Mouse (Mus musculus) hindbrain, embryonic 12.5 days (tissue): ENCODE results near the gene Runx3. TPM values are rescaled to one million over a fixed set of nuclear protein-coding genes. Genes with fewer than 3 reads are reported as not detected.
A peak's percentile ranks its signal among the peaks of the same experiment; 100 is the strongest.

Experiments
- ATAC-seq: fragments of 200-750 bp; cut with Nextera tagmentation; 2 replicates; pipeline ENCODE4 v1.8.0; 2017; ENCODE audit warnings: moderate TSS enrichment; ENCODE audit not compliant: low FRiP score
- H3K27ac ChIP-seq: fragments of 300-500 bp; sonication (generic); 2 replicates; pipeline ENCODE4 v1.5.1; 2016; ENCODE audit warnings: mild to moderate bottlenecking
- H3K27me3 ChIP-seq: fragments of 300-500 bp; sonication (generic); 2 replicates; pipeline ENCODE4 v1.6.1; 2016; ENCODE audit warnings: mild to moderate bottlenecking
- H3K36me3 ChIP-seq: fragments of 300-500 bp; sonication (generic); 2 replicates; pipeline ENCODE4 v1.6.1; 2016; ENCODE audit warnings: mild to moderate bottlenecking
- H3K4me1 ChIP-seq: fragments of 300-500 bp; sonication (generic); 2 replicates; pipeline ENCODE4 v1.6.1; 2016
- H3K4me2 ChIP-seq: fragments of 300-500 bp; sonication (generic); replicated peaks from 2 replicates; pipeline ENCODE4 v1.6.1; 2016; ENCODE audit warnings: mild to moderate bottlenecking
- H3K4me3 ChIP-seq: fragments of 300-500 bp; sonication (generic); 2 replicates; pipeline ENCODE4 v1.5.1; 2016; ENCODE audit warnings: mild to moderate bottlenecking
- H3K9ac ChIP-seq: fragments of 300-500 bp; sonication (generic); 2 replicates; pipeline ENCODE4 v1.6.1; 2016; ENCODE audit warnings: mild to moderate bottlenecking, moderate library complexity
- H3K9me3 ChIP-seq: fragments of 300-500 bp; sonication (generic); replicated peaks from 2 replicates; pipeline ENCODE4 v1.6.1; 2016; ENCODE audit warnings: mild to moderate bottlenecking
- WGBS: fragments of 180-500 bp; shearing (Covaris S2); methylation state at CpG from one replicate; pipeline ENCODE4 v1.1.7; 2016; 5-methylcytosine and 5-hydroxymethylcytosine counted together
- polyA plus RNA-seq: library from polyadenylated mRNA; unstranded; fragments of >200 nt; fragmentation: Nextera tagmentation; extraction: Ambion mirVana; gene quantifications from 2 replicates; pipeline ENCODE4 v1.2.1, GENCODE M21; 2016

Gene Runx3
- 0.19 and 0.29 TPM in 2 replicates for polyA plus RNA-seq

GRCm38 (mm10) chr4:135120342-135121100 lies at the start of gene Runx3:
Gene Runx3, plus strand, starts transcription at chr4:135120652.
- Histone ChIP-seq H3K27ac (no peak within 1 kb of the TSS), H3K36me3 (no peaks in the 10 kb centered on the region), H3K4me2 (no peak within 1 kb of the TSS), H3K4me1 (no peaks in the 10 kb centered on the region), H3K9me3 (no peaks in the 10 kb centered on the region), H3K9ac (no peak within 1 kb of the TSS), H3K27me3 (no peaks in the 10 kb centered on the region), H3K4me3 (no peak within 1 kb of the TSS)
- WGBS: 80% methylated on average over 18 of the region's 18 CpGs
- ATAC-seq: no peak

DNA sequence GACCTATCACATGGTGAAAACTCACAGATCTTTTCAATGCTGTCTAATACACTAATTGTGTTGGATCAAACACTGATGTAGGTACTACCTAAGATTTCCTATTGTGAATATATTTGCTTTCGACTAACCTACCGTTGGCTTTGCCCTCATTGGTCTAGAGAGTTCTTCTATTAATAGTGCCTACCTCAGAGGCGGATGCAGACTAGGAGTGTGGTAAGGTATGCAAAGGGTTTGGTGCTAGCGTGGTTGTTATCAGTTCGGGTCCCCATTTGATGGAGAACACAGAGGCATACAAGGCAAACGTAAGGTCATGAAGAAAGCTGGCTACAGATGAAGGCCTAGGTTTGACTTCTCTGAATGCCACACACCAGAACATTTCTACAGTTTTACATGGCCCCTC lies 47.8 kb upstream of the Runx3 start:
- Histone ChIP-seq H3K27ac (no peak overlapping the region), H3K27me3 (no peaks in the 10 kb centered on the region), H3K9me3 (no peaks in the 10 kb centered on the region), H3K4me2 (no peak overlapping the region), H3K4me1 (no peaks in the 10 kb centered on the region), H3K4me3 (no peak overlapping the region), H3K9ac (no peak overlapping the region), H3K36me3 (no peaks in the 10 kb centered on the region)
- no peak for ATAC-seq
- 94% methylated on average over 6 of the region's 6 CpGs for WGBS

GRCm38 (mm10) chr4:135073523-135073922 lies 46.9 kb upstream of the Runx3 start:
- Histone ChIP-seq H3K27ac (no peak overlapping the region), H3K27me3 (no peaks in the 10 kb centered on the region), H3K9me3 (no peaks in the 10 kb centered on the region), H3K4me3 (no peak overlapping the region), H3K9ac (no peak overlapping the region), H3K36me3 (no peaks in the 10 kb centered on the region), H3K4me2 (no peak overlapping the region), H3K4me1 (no peaks in the 10 kb centered on the region)
- 69% methylated on average over 10 of the region's 10 CpGs for WGBS
- ATAC-seq: no peak

- no peaks in the 10 kb centered on the region for H3K36me3 ChIP-seq
- H3K4me1 ChIP-seq: no peaks in the 10 kb centered on the region
- H3K27ac ChIP-seq: no peak overlapping the region
- H3K4me3 ChIP-seq: no peak overlapping the region
- H3K9ac ChIP-seq: no peak overlapping the region
- H3K9me3 ChIP-seq: no peaks in the 10 kb centered on the region
- H3K4me2 ChIP-seq: no peak overlapping the region
- WGBS: 65% methylated on average over 4 of the region's 4 CpGs
- no peaks in the 10 kb centered on the region for H3K27me3 ChIP-seq
- ATAC-seq: no peak
Observed at GRCm38 (mm10) chr4:135074646-135075045, 45.8 kb upstream of the Runx3 start.

GRCm38 (mm10) chr4:135075360-135075759 lies 45.1 kb upstream of the Runx3 start:
- no peaks in the 10 kb centered on the region for H3K36me3 ChIP-seq
- no peak overlapping the region for H3K4me2 ChIP-seq
- WGBS: 90% methylated on average over 6 of the region's 6 CpGs
- no peaks in the 10 kb centered on the region for H3K27me3 ChIP-seq
- H3K4me3 ChIP-seq: no peak overlapping the region
- no peak overlapping the region for H3K27ac ChIP-seq
- no peaks in the 10 kb centered on the region for H3K9me3 ChIP-seq
- H3K4me1 ChIP-seq: peaks cover 5% of the 10 kb centered on the region
- no peak for ATAC-seq
- H3K9ac ChIP-seq: no peak overlapping the region

DNA sequence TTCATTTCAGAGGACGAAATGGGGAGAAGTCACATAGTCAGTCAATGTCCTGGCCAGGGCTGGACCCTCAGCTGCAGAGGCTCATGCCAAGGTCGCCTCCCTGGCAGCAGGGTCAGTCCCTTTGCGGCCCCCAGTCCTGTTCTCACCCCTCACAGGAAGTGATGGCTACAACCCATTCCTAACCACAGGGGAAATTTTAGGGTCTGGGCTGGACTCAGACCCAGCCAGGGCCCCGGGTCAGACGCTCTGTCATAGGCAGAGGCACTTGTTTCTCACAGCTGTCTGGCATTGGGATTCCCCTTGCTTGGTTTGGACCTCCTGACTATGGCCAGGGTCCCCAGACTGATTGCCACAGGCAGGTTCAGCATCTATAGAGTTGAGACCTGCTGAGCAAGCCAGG lies 43.8 kb upstream of the Runx3 start:
- Histone ChIP-seq H3K9me3 (no peaks in the 10 kb centered on the region), H3K4me1 (peaks cover 11% of the 10 kb centered on the region), H3K4me2 (no peak overlapping the region), H3K27ac (no peak overlapping the region), H3K36me3 (no peaks in the 10 kb centered on the region), H3K9ac (no peak overlapping the region), H3K4me3 (no peak overlapping the region), H3K27me3 (no peaks in the 10 kb centered on the region)
- 83% methylated on average over 5 of the region's 5 CpGs for WGBS
- ATAC-seq: no peak

- no peak overlapping the region for H3K4me2 ChIP-seq
- no peak overlapping the region for H3K4me3 ChIP-seq
- peaks cover 2% of the 10 kb centered on the region; the same call in 1 of the 2 replicates for H3K27me3 ChIP-seq
- no peaks in the 10 kb centered on the region for H3K36me3 ChIP-seq
- H3K27ac ChIP-seq: no peak overlapping the region
- no peak for ATAC-seq
- H3K4me1 ChIP-seq: peaks cover 11% of the 10 kb centered on the region
- no peak overlapping the region for H3K9ac ChIP-seq
- WGBS: 82% methylated on average over 9 of the region's 9 CpGs
- no peaks in the 10 kb centered on the region for H3K9me3 ChIP-seq
Observed at GRCm38 (mm10) chr4:135077196-135077595, 43.3 kb upstream of the Runx3 start.

DNA sequence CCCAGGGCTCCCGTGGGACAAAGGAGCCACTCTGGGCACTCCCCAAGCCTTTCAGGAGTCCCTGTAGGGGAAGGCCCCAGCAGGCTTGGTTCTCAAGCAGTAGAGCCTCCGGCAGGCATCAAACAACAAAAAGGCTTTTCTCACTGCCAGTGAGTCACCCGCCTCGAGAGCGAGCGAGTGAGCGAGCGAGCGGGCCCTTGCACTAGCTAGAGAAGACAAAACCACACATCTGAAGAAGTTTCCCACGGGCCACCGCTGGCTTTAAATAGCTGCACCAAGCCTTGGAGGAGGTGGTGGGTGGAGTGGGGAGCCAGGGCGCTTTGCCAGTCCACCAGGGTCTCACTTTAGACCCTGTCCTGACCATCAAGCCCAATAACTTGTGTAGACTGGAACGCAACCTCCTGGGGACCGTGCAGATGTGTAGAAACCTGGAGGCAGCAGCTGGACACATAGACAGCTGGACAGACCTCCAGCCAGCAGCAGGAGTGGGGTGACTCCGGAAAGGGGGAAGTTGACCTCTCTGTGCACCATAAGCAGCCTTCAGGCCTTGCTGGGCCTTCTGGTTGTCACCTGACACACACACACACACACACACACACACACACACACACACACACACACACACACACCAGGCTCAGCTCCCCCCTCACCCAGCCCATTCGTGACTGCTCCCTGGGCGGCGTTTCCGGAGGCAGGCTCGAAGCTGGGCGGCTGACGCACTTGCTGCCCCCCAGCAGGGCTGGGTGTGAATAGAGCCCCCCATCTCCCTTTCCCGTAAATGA lies 40.4 kb upstream of the Runx3 start:
- peaks cover 14% of the 10 kb centered on the region for H3K4me1 ChIP-seq
- WGBS: 47% methylated on average over 23 of the region's 23 CpGs
- 0 out of 2 replicates have a peak overlapping the region, but pooled peaks have one; percentile 12 for H3K27ac ChIP-seq
- no peaks in the 10 kb centered on the region for H3K36me3 ChIP-seq
- no peaks in the 10 kb centered on the region for H3K9me3 ChIP-seq
- ATAC-seq: no peak
- H3K9ac ChIP-seq: no peak overlapping the region
- no peak overlapping the region for H3K4me2 ChIP-seq
- no peak overlapping the region for H3K4me3 ChIP-seq
- H3K27me3 ChIP-seq: peaks cover 2% of the 10 kb centered on the region; the same call in 1 of the 2 replicates

GRCm38 (mm10) chr4:135080641-135080920 lies 39.9 kb upstream of the Runx3 start:
- no peaks in the 10 kb centered on the region for H3K9me3 ChIP-seq
- H3K27ac ChIP-seq: no peak overlapping the region
- 58% methylated on average over 7 of the region's 7 CpGs for WGBS
- no peaks in the 10 kb centered on the region for H3K36me3 ChIP-seq
- H3K27me3 ChIP-seq: peaks cover 2% of the 10 kb centered on the region; the same call in 1 of the 2 replicates
- ATAC-seq: no peak
- no peak overlapping the region for H3K4me2 ChIP-seq
- no peak overlapping the region for H3K9ac ChIP-seq
- peaks cover 14% of the 10 kb centered on the region for H3K4me1 ChIP-seq
- no peak overlapping the region for H3K4me3 ChIP-seq

GRCm38 (mm10) chr4:135083089-135083488 lies 37.4 kb upstream of the Runx3 start:
- WGBS: 72% methylated on average over 6 of the region's 6 CpGs

GRCm38 (mm10) chr4:135085077-135085853 lies 35.2 kb upstream of the Runx3 start:
- H3K9ac ChIP-seq: no peak overlapping the region
- WGBS: 74% methylated on average over 13 of the region's 13 CpGs
- H3K9me3 ChIP-seq: no peaks in the 10 kb centered on the region
- no peak overlapping the region for H3K27ac ChIP-seq
- H3K36me3 ChIP-seq: no peaks in the 10 kb centered on the region
- no peak for ATAC-seq
- H3K4me3 ChIP-seq: no peak overlapping the region
- peaks cover 2% of the 10 kb centered on the region; the same call in 1 of the 2 replicates for H3K27me3 ChIP-seq
- H3K4me2 ChIP-seq: no peak overlapping the region
- H3K4me1 ChIP-seq: peaks cover 10% of the 10 kb centered on the region

More at GRCm38 (mm10) chr4:135083089-135083488, 37.4 kb upstream of the Runx3 start:
- no peak for ATAC-seq
- Histone ChIP-seq H3K9me3 (no peaks in the 10 kb centered on the region), H3K36me3 (no peaks in the 10 kb centered on the region), H3K4me3 (no peak overlapping the region), H3K4me2 (no peak overlapping the region), H3K9ac (no peak overlapping the region), H3K27me3 (peaks cover 2% of the 10 kb centered on the region; the same call in 1 of the 2 replicates), H3K4me1 (peaks cover 14% of the 10 kb centered on the region), H3K27ac (no peak overlapping the region)

DNA sequence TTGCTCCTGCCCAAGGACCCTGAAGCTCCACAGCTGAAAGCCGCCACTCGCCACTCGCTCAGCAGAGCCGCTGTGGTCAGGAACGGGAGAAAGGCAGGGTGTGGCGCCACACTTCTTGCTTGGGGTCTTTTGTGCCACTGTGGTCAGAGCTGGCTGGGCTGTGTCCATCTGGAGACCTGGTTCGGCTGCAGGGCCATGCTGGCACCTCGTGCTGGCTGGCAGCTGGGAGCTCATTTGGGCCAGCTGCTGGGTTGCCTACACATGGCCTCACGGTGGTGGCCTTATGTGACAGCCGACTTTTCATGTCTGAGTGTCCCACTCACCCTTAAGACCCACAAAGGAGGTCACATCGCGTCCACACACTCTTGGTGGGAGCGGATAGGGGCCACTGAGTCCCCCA lies 29.8 kb upstream of the Runx3 start:
- no peak for ATAC-seq
- no peaks in the 10 kb centered on the region for H3K27me3 ChIP-seq
- H3K36me3 ChIP-seq: no peaks in the 10 kb centered on the region
- 81% methylated on average over 13 of the region's 13 CpGs for WGBS
- no peaks in the 10 kb centered on the region for H3K4me1 ChIP-seq
- no peak overlapping the region for H3K4me3 ChIP-seq
- no peak overlapping the region for H3K4me2 ChIP-seq
- H3K27ac ChIP-seq: no peak overlapping the region
- no peak overlapping the region for H3K9ac ChIP-seq
- H3K9me3 ChIP-seq: no peaks in the 10 kb centered on the region
